Mouse (Mus musculus): ENCODE data around the gene Ccdc9. TPM values are rescaled to one million over a fixed set of nuclear protein-coding genes. Genes with fewer than 3 reads are reported as not detected.

The Ccdc9 gene
- polyA plus RNA-seq, 1 experiment from 2014 or later = 11.3 TPM

- 65% methylated on average over 9 of the region's 9 CpGs for WGBS (ENCODE audit: insufficient replicate concordance)
Observed at GRCm38 (mm10) chr7:16284904-16285303, 1.7 kb downstream of the Ccdc9 start.

GRCm38 (mm10) chr7:16284001-16284400 is 2.6 kb downstream of the Ccdc9 start:
- Histone ChIP-seq H3K36me3 (ENCODE audit: control insufficient read depth, insufficient read depth, low read length) (peaks cover 14% of the 10 kb centered on the region), H3K27me3 (ENCODE audit: control insufficient read depth, insufficient read depth, low read length) (no peaks in the 10 kb centered on the region), H3K4me1 (ENCODE audit: control insufficient read depth, insufficient read depth, low read length) (no peaks in the 10 kb centered on the region), H3K27ac (ENCODE audit: low read depth, low read length) (no peak overlapping the region), H3K9ac (ENCODE audit: low read depth, low read length) (no peak overlapping the region), H3K4me2 (no peak overlapping the region), H3K9me3 (replicated peaks; ENCODE audit: control insufficient read depth, low read length) (no peaks in the 10 kb centered on the region), H3K4me3 (ENCODE audit: low read depth, low read length) (no peak overlapping the region)
- WGBS (ENCODE audit: insufficient replicate concordance) = 93% methylated on average over 8 of the region's 8 CpGs
- no peak for ATAC-seq (replicated peaks; ENCODE audit: insufficient number of reproducible peaks, low FRiP score, low TSS enrichment)

More at GRCm38 (mm10) chr7:16284904-16285303, 1.7 kb downstream of the Ccdc9 start:
- ATAC-seq (replicated peaks; ENCODE audit: insufficient number of reproducible peaks, low FRiP score, low TSS enrichment) = no peak
- Histone ChIP-seq H3K36me3 (ENCODE audit: control insufficient read depth, insufficient read depth, low read length) (peaks cover 14% of the 10 kb centered on the region), H3K4me2 (peak overlapping the region; percentile 77), H3K27ac (ENCODE audit: low read depth, low read length) (no peak overlapping the region), H3K4me1 (ENCODE audit: control insufficient read depth, insufficient read depth, low read length) (no peaks in the 10 kb centered on the region), H3K9me3 (replicated peaks; ENCODE audit: control insufficient read depth, low read length) (no peaks in the 10 kb centered on the region), H3K27me3 (ENCODE audit: control insufficient read depth, insufficient read depth, low read length) (no peaks in the 10 kb centered on the region), H3K4me3 (ENCODE audit: low read depth, low read length) (peak overlapping the region; percentile 73; the same call in 1 of the 2 replicates), H3K9ac (ENCODE audit: low read depth, low read length) (no peak overlapping the region)

DNA sequence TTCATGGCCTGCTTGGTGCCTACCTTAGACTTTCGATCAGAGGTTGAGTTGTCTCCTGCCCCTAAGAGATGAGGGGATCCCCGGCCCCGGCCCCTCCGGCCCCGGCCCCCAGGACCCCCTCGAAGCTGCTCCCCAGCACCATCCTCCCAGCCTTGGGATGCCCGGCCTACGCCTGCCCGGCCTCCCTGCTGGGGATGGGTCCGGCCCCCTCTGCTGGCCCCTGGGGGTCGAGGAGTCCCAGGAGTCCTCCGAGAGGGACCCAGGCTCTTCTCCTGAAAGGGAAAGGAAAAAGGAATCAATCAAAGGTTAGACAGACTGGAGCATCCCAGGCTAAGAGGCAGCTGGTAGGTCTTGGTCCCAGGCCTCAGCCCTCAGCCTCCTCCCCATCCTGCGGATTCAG is 4.3 kb downstream of the Ccdc9 start:
- Histone ChIP-seq H3K4me3 (ENCODE audit: low read depth, low read length) (no peak overlapping the region), H3K9me3 (replicated peaks; ENCODE audit: control insufficient read depth, low read length) (no peaks in the 10 kb centered on the region), H3K4me2 (no peak overlapping the region), H3K27ac (ENCODE audit: low read depth, low read length) (no peak overlapping the region), H3K27me3 (ENCODE audit: control insufficient read depth, insufficient read depth, low read length) (no peaks in the 10 kb centered on the region), H3K4me1 (ENCODE audit: control insufficient read depth, insufficient read depth, low read length) (no peaks in the 10 kb centered on the region), H3K9ac (ENCODE audit: low read depth, low read length) (no peak overlapping the region), H3K36me3 (ENCODE audit: control insufficient read depth, insufficient read depth, low read length) (peaks cover 18% of the 10 kb centered on the region)
- no peak for ATAC-seq (replicated peaks; ENCODE audit: insufficient number of reproducible peaks, low FRiP score, low TSS enrichment)
- WGBS (ENCODE audit: insufficient replicate concordance) = 93% methylated on average over 13 of the region's 13 CpGs

DNA sequence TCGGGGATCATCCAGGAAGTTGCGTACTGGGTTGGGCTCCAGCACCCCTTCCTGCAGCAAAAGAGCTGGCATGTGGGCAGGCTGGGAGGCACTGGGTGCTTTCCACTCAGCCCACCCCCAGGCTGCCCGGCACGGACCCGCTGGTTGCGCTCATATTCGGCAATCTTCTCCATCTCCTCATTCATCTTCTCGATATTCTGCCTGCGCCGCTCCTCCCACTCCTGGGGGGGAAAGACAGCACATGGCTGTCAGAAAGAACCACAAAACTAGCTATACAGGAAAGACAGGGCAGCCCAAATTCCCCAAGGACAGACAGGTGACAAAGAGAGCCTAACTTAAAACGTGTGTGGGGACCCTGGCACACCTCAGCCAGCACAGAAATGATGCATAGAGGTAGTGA is 5.9 kb downstream of the Ccdc9 start:
- WGBS (ENCODE audit: insufficient replicate concordance) = 91% methylated on average over 11 of the region's 11 CpGs
- H3K4me2 ChIP-seq = no peak overlapping the region
- H3K27me3 ChIP-seq (ENCODE audit: control insufficient read depth, insufficient read depth, low read length) = no peaks in the 10 kb centered on the region

DNA sequence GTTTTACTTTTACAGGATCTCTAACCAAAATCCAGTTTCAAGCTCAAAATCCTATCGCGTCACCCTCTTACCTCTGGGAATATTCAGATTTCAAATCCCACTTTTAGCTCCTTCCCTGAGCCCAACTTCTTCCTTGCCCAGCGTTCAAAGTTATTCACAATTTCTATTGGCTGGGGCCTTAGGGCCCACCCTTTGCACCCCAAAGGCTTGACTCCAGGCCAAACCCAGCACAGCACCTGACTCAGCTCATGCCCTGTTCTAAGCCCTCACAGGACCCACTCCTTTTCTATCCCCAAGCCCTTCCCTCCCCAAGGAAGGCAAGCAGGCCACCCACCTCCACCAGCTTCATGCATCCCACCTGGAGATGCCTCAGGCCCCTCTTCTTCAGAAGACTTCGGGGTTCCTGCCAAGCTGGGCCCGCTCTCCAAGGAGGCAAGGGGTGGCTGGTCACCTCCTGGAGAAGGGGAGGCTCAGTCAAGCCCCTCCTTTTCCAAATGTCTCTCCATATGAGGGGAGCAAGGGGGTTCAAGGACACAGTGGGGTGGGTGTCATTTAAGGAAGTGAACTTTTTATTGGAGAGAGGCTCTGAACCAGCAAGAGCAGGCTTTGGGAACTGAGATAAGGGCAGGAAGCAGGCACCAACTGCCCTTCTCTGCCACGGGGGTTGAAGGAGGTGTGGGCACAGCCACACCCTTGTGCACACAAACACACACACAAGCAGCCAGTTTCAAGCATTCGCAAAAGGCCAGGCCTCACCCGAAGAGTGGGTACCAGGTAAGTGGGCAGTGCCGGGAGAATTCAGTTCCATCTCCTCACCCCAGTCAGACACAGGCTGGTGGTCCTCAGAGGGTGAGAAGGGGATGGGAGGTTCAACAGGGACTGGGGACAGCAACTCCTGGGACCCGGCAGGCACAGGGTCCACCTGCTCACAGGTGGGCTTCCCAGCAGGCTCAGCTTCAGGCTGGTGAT is 11.4 kb downstream of the Ccdc9 start:
- H3K27me3 ChIP-seq (ENCODE audit: control insufficient read depth, insufficient read depth, low read length) = no peaks in the 10 kb centered on the region
- H3K27ac ChIP-seq (ENCODE audit: low read depth, low read length) = no peak overlapping the region
- peaks cover 22% of the 10 kb centered on the region for H3K4me1 ChIP-seq (ENCODE audit: control insufficient read depth, insufficient read depth, low read length)
- no peak overlapping the region for H3K9ac ChIP-seq (ENCODE audit: low read depth, low read length)
- 80% methylated on average over 10 of the region's 10 CpGs for WGBS (ENCODE audit: insufficient replicate concordance)
- ATAC-seq (replicated peaks; ENCODE audit: insufficient number of reproducible peaks, low FRiP score, low TSS enrichment) = no peak
- H3K4me2 ChIP-seq = peak overlapping the region; percentile 96; the same call in 1 of the 2 replicates
- H3K4me3 ChIP-seq (ENCODE audit: low read depth, low read length) = no peak overlapping the region; the same call in 1 of the 2 replicates
- H3K9me3 ChIP-seq (replicated peaks; ENCODE audit: control insufficient read depth, low read length) = no peaks in the 10 kb centered on the region
- peaks cover 16% of the 10 kb centered on the region for H3K36me3 ChIP-seq (ENCODE audit: control insufficient read depth, insufficient read depth, low read length)

More for the DNA sequence above, 5.9 kb downstream of the Ccdc9 start:
- Histone ChIP-seq H3K4me1 (ENCODE audit: control insufficient read depth, insufficient read depth, low read length) (no peaks in the 10 kb centered on the region), H3K27ac (ENCODE audit: low read depth, low read length) (no peak overlapping the region), H3K9me3 (replicated peaks; ENCODE audit: control insufficient read depth, low read length) (no peaks in the 10 kb centered on the region), H3K4me3 (ENCODE audit: low read depth, low read length) (no peak overlapping the region), H3K9ac (ENCODE audit: low read depth, low read length) (no peak overlapping the region), H3K36me3 (ENCODE audit: control insufficient read depth, insufficient read depth, low read length) (peaks cover 23% of the 10 kb centered on the region)
- no peak for ATAC-seq (replicated peaks; ENCODE audit: insufficient number of reproducible peaks, low FRiP score, low TSS enrichment)

GRCm38 (mm10) chr7:16273766-16274140 is 12.8 kb downstream of the Ccdc9 start:
- H3K9ac ChIP-seq (ENCODE audit: low read depth, low read length) = peak overlapping the region; percentile 88
- H3K36me3 ChIP-seq (ENCODE audit: control insufficient read depth, insufficient read depth, low read length) = peaks cover 16% of the 10 kb centered on the region
- no peaks in the 10 kb centered on the region for H3K27me3 ChIP-seq (ENCODE audit: control insufficient read depth, insufficient read depth, low read length)
- H3K4me2 ChIP-seq = peak overlapping the region; percentile 96
- peaks cover 22% of the 10 kb centered on the region for H3K4me1 ChIP-seq (ENCODE audit: control insufficient read depth, insufficient read depth, low read length)
- H3K9me3 ChIP-seq (replicated peaks; ENCODE audit: control insufficient read depth, low read length) = no peaks in the 10 kb centered on the region
- peak; percentile 73 for ATAC-seq (replicated peaks; ENCODE audit: insufficient number of reproducible peaks, low FRiP score, low TSS enrichment)
- peak overlapping the region; percentile 86 for H3K27ac ChIP-seq (ENCODE audit: low read depth, low read length)
- WGBS (ENCODE audit: insufficient replicate concordance) = under 1% methylated on average over 18 of the region's 18 CpGs
- H3K4me3 ChIP-seq (ENCODE audit: low read depth, low read length) = peak overlapping the region; percentile 83

DNA sequence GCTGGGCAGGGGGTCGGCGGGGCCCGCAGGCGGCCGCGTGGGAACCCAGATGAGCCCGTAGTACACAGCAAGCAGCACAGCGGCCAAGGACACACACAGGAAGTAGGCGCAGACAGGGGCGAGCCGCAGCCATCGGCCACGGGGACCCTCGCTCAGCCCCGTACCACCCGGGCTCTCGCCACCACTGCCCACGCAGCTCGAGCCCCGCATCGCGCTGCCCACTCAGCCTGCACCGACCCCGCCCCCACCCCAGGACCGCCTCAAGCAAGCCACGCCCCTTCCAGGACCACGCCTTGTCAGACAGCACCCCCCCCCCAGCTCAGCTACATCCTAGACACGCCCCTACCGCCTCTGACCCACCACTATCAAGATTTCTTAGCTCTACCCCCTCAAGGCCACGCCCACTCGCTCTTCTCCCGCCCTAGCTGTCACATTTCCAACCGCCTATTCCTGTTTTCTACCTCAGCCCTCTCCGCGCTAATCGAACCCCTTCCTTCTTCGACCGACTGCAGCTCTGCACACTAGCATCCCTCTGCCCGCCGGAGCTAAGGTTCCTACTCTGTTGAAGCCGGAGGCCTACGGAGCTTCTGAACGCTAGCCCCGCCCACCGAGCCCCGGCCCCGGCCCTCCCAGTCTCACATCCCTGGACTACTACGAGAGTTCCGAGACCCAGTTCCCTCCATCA is 13.4 kb downstream of the Ccdc9 start, which contains the start of gene Inafm1:
TSS of gene Inafm1 (minus strand) at position 537 of the 685 bp plus-strand sequence.
- H3K27me3 ChIP-seq (ENCODE audit: control insufficient read depth, insufficient read depth, low read length) = no peaks in the 10 kb centered on the region
- 2% methylated on average over 36 of the region's 49 CpGs for WGBS (ENCODE audit: insufficient replicate concordance)
- H3K4me1 ChIP-seq (ENCODE audit: control insufficient read depth, insufficient read depth, low read length) = peaks cover 22% of the 10 kb centered on the region
- H3K36me3 ChIP-seq (ENCODE audit: control insufficient read depth, insufficient read depth, low read length) = peaks cover 16% of the 10 kb centered on the region
- no peaks in the 10 kb centered on the region for H3K9me3 ChIP-seq (replicated peaks; ENCODE audit: control insufficient read depth, low read length)
- peak within 1 kb of the TSS; percentile 94 for H3K27ac ChIP-seq (ENCODE audit: low read depth, low read length)
- peak within 1 kb of the TSS; percentile 83 for H3K4me3 ChIP-seq (ENCODE audit: low read depth, low read length)
- peak; percentile 85 for ATAC-seq (replicated peaks; ENCODE audit: insufficient number of reproducible peaks, low FRiP score, low TSS enrichment)
- peak within 1 kb of the TSS; percentile 88 for H3K9ac ChIP-seq (ENCODE audit: low read depth, low read length)
- peak within 1 kb of the TSS; percentile 96 for H3K4me2 ChIP-seq

GRCm38 (mm10) chr7:16272681-16273080 is 13.9 kb downstream of the Ccdc9 start:
- Histone ChIP-seq H3K36me3 (ENCODE audit: control insufficient read depth, insufficient read depth, low read length) (peaks cover 12% of the 10 kb centered on the region), H3K9ac (ENCODE audit: low read depth, low read length) (peak overlapping the region; percentile 88), H3K27me3 (ENCODE audit: control insufficient read depth, insufficient read depth, low read length) (no peaks in the 10 kb centered on the region), H3K4me1 (ENCODE audit: control insufficient read depth, insufficient read depth, low read length) (peaks cover 22% of the 10 kb centered on the region), H3K4me2 (peak overlapping the region; percentile 96), H3K4me3 (ENCODE audit: low read depth, low read length) (peak overlapping the region; percentile 83), H3K27ac (ENCODE audit: low read depth, low read length) (peak overlapping the region; percentile 94), H3K9me3 (replicated peaks; ENCODE audit: control insufficient read depth, low read length) (no peaks in the 10 kb centered on the region)
- ATAC-seq (replicated peaks; ENCODE audit: insufficient number of reproducible peaks, low FRiP score, low TSS enrichment) = peak; percentile 79
- 0% methylated on average over 25 of the region's 46 CpGs for WGBS (ENCODE audit: insufficient replicate concordance)
